Mouse (Mus musculus): ENCODE data around the gene Yipf2.
"Not testable (repeated sequence)": the region's sequence is repeated elsewhere in the genome, so short reads cannot be mapped to it uniquely, and the experiment has no call there.

Yipf2 gene

DNA sequence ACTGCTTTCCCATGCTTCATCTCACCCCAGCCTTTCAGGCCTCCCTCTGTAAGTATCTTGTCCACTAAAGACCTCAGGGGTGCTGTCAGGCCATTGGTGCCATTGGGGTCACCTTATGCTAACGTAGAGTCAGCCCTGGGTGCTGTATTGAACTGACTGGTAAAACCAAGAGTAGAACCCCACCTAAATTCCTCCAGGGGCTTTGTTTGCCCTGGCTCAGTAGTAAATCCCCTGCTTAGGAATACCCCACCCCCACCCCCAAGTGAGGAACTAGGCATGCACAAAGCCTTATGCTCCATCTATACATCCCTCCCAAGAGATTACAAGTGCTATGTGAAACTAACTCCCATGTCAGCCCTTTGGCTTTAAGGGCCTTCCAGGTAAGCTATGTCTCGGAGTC, 35.1 kb downstream of the Yipf2 start:
- DNase-seq (ENCODE audit: low spot score), result no peak

DNA sequence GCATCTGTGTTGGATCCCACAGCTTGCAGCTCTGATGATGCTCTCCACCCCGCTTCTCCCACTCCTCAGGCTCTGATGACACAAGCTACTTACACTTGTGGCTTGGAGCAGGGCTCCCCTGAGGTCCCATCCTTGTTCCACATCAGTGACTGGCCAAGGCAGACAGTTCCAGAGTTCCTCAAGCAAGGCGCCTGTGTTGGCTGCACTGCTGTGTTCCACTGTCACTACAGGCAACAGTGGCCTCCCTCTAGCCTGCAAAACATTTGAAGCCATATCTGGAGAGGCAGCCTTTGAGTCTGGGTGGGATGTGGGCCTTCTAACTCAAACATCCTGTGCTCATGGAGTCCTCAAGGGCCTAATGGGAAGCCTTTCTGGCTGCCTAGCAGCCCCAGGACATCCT, 35.6 kb downstream of the Yipf2 start:
- no peak for DNase-seq (ENCODE audit: low spot score)

DNA sequence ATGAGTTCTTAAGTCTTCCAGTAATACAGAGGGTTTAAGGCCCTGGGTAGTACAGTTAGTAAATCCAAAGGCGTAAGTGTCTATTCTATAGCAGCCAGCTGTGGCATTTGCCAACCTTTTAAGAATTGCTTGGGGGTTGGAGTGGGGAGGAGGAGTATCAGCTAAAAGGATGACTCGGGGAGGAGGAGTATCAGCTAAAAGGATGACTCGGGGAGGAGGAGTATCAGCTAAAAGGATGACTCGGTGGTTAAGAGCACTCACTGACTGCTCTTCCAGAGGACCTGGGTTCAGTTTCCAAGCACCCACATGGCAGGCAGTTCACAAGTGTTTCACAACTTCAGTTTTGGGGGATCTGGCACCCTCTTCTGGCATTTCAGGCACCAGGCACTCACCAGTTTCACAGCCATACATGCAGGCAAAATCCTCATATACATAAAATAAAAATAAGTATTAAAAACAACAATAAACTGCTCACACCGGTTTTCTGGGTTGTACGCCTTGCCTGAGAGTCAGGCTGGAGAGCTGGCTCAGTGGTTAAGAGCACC, 37.4 kb downstream of the Yipf2 start:
- DNase-seq (ENCODE audit: low spot score), result no peak

DNA sequence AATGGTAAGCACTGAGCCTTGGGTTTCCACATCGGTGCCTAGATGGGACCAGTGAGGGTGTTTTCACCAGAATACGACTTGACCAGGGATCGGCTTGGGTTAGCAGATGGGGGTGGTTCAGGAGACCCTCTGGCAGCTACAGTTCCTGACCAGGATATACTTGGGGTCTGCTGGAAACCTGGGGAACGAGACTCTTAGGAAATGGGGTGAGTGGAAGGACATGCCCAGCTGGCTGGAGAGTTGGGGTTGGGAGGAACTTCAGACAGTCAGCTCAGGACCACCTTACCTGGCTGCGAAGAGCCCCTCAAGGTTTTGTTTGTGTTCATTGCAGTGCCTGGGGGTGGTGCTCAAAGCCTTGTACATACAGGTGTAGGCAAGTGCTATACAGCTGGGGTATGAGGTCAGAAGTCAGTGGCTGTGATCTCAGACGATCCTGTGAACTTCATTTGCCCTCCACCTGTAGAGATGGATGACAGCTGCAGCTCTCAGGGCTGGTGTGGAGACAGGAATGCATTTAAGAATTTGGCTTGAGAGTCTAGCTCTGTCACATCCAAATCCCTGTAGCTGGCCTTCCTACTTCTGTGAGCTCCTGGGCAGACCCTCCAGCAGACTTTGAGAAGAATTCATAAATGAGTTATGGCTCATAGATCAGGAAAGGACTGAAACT, 38.9 kb downstream of the Yipf2 start:
- no peak for DNase-seq (ENCODE audit: low spot score)

DNA sequence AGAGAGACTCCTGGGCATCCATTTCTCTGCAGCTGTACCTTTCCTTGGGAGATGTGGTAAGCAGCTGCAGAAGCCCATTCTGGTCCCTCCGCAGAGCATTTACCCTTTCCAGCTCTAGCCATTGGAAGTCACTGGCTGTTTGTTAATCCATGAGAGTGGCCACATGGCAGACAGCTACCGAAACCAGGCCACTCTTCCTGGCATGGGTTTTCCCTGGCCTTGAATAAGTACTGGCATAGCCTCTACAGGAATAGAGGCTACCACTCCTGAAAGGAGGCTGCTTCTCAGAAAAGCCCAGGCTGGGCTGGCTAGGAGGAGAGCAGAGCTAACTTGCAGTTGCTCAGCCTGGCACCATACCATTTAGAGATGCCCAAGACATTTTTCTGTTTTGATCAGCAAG, 41.6 kb downstream of the Yipf2 start:
- no peak for DNase-seq (ENCODE audit: low spot score)

DNA sequence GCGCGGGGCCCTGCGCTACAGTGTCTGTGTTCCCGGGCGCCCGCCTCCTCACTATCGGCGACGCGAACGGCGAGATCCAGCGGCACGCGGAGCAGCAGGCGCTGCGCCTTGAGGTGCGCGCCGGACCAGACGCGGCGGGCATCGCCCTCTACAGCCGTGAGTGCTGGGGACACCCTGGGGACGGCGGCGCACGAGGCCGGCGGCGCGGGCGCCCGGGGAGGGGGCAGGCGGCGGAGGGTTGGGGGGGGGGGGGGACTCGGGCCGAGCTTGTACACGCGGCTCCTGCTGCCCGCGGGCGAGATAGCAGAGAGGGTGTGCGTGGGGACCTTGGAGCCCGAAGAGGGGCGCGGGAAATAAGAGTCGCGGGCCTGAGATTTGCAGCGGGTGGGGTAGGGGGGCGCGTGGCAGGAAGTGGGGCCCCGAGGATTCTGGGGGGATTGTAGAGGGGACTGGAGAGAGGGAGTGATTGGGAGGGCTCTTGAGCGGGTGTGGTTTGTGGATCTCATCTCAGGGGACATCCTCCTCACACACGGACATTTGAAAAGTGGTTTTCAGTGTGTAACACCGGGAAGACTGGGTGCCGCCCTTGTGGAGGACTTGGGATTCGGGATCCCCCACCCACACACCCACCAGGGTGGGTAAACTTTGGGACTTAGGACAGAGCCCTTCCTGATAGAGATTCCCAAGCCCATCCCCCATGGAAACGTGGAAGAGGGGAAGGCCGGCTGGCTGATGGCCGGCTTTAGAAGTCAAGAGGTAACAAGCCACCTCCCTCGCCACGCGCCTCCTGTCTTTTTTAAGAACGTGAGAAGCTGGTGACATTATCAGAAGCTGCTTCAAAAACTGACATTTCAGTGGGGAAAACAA, 45.3 kb downstream of the Yipf2 start:
- DNase-seq (ENCODE audit: low spot score), result peak; percentile 57

DNA sequence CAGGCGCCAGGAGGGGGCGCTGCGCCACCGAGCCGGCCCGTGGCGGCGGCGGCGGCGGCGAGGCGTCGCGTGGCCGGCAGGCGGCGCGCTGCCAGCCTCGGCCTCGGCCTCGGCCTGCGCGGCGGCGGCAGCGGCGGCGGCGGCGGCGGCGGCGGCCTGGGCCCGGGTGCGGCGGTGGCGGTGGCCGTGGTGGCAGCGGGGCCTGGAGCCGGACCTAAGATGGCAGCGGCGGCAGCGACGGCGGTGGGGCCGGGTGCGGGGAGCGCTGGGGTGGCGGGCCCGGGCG, 45.9 kb downstream of the Yipf2 start, which contains the start of gene Carm1:
Gene Carm1 (plus strand): TSS at position 106 of the 286 bp plus-strand sequence.
- no peak for DNase-seq (ENCODE audit: low spot score)

DNA sequence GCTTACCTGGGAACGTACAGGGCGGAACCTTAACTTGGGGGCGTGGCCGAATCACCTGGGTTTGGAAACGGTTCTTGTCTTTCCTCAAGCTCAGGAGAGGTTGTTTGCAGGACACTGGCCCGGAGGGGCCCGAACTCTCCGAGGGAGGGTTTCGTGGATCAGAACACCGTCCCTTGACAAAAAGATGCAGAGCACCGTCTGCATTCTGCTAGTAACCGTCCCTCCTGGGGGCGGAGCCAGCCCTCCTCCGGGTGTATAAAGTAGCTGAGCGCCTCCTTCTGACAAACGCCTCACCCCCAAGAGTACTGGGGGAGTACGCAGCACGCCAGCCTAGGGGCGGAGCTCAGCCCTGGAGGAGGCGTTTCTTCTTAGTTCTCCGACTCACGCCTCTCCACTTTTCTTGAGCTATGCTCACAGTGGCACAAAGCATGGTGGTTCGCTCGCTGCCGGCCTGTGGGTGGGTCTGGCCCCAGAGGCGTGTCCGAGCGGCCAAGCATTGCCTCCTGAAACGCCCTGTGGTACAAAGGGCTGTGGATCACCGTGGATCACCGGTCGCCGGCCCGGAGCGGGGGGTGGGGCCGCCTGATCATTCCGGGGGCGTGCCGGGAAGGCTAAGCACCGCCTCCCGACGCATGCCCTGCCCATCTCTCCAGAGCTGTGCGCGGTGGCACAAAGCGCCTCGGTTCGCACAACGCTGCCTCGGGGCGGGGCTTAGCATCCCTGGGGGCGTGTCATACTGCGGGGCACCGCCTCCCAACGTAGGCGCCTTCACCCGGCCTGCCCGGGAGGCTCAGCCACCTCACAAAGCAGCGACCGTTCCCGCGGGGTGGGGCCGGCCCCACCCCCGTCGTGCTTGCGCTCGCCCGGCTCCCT, 46.5 kb downstream of the Yipf2 start:
- peak; percentile 97 for DNase-seq (ENCODE audit: low spot score)

DNA sequence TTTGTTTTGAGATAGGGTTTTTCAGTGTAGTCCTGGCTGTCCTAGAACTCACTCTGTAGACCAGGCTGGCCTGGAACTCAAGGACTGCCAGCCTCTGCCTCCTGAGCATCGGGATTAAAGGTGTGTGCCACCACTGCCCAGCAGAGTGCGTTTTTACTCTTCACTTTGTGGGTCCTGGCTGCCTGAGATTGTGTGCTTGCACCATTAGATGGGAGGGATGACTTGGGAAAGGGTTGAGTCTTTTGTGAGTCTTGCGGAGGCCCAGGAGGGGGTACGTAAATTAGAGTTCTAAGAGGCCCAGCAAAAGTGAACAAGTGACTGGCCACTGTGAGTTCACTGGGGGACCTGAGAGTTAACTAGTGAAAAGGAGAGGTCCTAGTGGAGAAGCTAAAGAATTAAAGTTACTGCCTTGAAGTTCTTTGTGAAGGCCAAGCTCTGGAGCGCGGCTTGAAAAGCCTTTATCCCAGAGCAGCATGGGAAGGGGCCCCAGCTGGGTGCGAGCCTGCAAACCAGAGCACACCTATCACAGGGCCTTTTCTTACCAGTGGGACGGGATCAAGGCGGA, 47.2 kb downstream of the Yipf2 start:
- no peak for DNase-seq (ENCODE audit: low spot score)

DNA sequence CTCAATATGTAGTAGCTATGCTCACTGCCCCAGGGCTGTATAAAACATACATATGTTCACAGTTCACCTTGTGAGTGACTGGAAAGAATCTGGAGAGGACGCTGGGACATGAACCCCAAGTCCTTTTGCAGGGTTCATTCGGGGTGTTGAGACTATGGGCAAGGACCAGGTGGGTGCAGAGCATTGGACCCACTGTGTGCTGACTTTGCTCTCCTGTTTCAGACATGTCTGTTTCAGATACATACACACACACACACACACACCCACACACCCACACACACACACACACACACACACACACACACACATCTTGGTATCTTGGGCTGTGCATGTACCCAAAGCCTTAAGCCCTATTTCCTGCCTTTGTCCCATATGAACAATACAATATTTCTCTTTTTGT, 50.6 kb downstream of the Yipf2 start:
- not testable (repeated sequence) for DNase-seq (ENCODE audit: low spot score)

DNA sequence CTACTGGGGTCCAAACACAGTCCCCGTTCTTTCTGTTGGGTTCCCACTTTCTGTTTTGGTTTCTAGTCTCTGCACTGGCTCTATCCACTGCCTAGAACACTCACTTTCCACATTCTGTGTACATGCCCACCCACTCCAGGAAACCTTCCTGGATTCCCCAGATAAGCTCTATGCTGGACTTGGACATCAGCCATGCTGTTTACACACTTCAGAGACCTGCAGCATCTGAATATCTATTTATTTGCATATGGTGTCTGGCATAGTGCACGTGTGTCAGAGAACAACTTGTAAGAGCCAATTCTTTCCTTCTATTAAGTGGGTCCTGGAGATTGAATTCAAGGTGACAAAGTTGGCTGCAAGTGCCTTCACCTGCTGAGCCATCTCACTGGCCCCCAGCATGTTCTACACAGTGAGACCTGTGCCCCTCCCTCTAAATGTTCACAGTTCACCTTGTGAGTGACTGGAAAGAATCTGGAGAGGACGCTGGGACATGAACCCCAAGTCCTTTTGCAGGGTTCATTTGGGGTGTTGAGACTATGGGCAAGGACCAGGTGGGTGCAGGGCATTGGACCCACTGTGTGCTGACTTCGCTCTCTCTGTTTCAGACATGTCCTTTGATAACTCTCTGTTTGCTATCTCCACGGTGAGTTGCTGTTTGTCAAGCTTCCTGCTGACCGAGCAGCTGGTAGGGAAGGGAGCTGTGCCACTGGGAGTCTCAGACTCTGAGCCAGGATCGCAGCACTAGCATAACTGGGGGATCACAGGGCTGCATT, 52.5 kb downstream of the Yipf2 start:
- DNase-seq (ENCODE audit: low spot score), result no peak

All from ovary, postnatal 10 days (tissue).